Mouse (Mus musculus) intestine, embryonic 15.5 days (tissue): ENCODE results near the gene Cep164. TPM values are rescaled to one million over a fixed set of nuclear protein-coding genes. Genes with fewer than 3 reads are reported as not detected.

ENCODE experiments used
- ATAC-seq: fragments of 200-750 bp; cut with Nextera tagmentation; 2 replicates; pipeline ENCODE4 v1.8.0; 2017; ENCODE audit warnings: moderate TSS enrichment, moderate library complexity
- H3K27ac ChIP-seq: fragments of 300-500 bp; sonication (generic); 2 replicates; pipeline ENCODE4 v1.5.1; 2015; ENCODE audit warnings: mild to moderate bottlenecking, inconsistent platforms
- H3K27me3 ChIP-seq: fragments of 300-500 bp; sonication (generic); replicated peaks from 2 replicates; pipeline ENCODE4 v1.6.1; 2015; ENCODE audit warnings: inconsistent platforms
- H3K36me3 ChIP-seq: fragments of 300-500 bp; sonication (generic); 2 replicates; pipeline ENCODE4 v1.6.1; 2015; ENCODE audit warnings: inconsistent platforms
- H3K4me1 ChIP-seq: fragments of 300-500 bp; sonication (generic); replicated peaks from 2 replicates; pipeline ENCODE4 v1.6.1; 2015; ENCODE audit warnings: inconsistent platforms
- H3K4me2 ChIP-seq: fragments of 300-500 bp; sonication (generic); replicated peaks from 2 replicates; pipeline ENCODE4 v1.6.1; 2015; ENCODE audit warnings: mild to moderate bottlenecking, inconsistent platforms
- H3K4me3 ChIP-seq: fragments of 300-500 bp; sonication (generic); replicated peaks from 2 replicates; pipeline ENCODE4 v1.5.1; 2015; ENCODE audit warnings: inconsistent platforms
- H3K9ac ChIP-seq: fragments of 300-500 bp; sonication (generic); 2 replicates; pipeline ENCODE4 v1.6.1; 2015; ENCODE audit warnings: inconsistent platforms
- H3K9me3 ChIP-seq: fragments of 300-500 bp; sonication (generic); 2 replicates; pipeline ENCODE4 v1.6.1; 2016; ENCODE audit warnings: inconsistent platforms
- WGBS: fragments of 180-500 bp; shearing (Covaris S2); methylation state at CpG from one replicate; pipeline ENCODE4 v1.1.7; 2015; 5-methylcytosine and 5-hydroxymethylcytosine counted together
- polyA plus RNA-seq: library from polyadenylated mRNA; unstranded; fragments of >200 nt; fragmentation: Nextera tagmentation; extraction: Ambion mirVana; gene quantifications from 2 replicates; pipeline ENCODE4 v1.2.1, GENCODE M21; 2015

Cep164 gene
- polyA plus RNA-seq, 1 experiment from 2014 or later: 24.9 TPM

DNA sequence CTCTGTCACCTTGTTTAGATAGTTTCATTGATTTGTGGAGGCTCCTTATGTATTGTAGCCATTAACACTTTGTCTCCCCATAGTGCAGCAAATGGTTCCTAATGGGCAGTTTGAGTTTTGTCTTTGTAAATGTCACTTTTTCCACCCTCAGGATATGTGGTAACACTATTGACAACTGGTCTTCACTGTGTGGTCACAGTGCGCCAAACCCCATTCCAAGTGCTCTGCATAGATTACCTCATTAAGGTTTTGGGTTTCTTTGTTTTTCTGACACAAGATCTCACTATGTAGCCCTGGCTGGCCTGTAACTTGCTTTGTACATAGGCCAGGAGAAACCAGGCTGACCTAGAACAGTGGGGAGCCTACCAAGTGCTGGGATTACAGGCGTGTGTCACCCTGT, 4.4 kb upstream of the Cep164 start:
- Histone ChIP-seq H3K27ac (no peak overlapping the region), H3K9ac (no peak overlapping the region), H3K27me3 (no peaks in the 10 kb centered on the region), H3K36me3 (no peaks in the 10 kb centered on the region), H3K4me2 (no peak overlapping the region), H3K9me3 (no peaks in the 10 kb centered on the region), H3K4me1 (no peaks in the 10 kb centered on the region; the same call in 1 of the 2 replicates), H3K4me3 (no peak overlapping the region)
- WGBS: 82% methylated on average over 2 of the region's 2 CpGs
- no peak for ATAC-seq

DNA sequence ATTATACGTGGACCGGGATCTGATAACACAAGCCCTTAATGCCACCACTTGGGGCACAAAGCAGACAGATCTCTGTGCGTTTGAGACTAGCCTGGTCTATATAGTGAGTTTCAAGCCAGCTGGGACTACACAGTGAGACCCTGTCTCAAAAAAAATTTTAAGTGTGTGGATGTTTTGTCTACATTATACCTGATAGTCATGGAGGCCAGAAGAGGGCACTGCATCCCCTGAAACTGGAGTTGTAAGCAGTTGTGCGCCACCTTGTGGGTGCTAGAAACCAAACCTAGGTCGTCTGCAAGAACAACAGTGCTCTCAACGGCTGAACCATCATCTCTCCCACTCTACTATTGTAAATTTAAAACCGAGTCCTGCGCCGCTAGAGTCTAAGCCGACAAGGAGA, 616 bp upstream of the Cep164 start:
- Histone ChIP-seq H3K9ac (no peak overlapping the region), H3K9me3 (no peaks in the 10 kb centered on the region), H3K27me3 (no peaks in the 10 kb centered on the region), H3K4me3 (peak overlapping the region; percentile 87; the same call in 1 of the 2 replicates), H3K36me3 (no peaks in the 10 kb centered on the region), H3K4me1 (peaks cover 9% of the 10 kb centered on the region), H3K27ac (no peak overlapping the region), H3K4me2 (peak overlapping the region; percentile 81)
- ATAC-seq: peak; percentile 20; the same call in 1 of the 2 replicates
- 36% methylated on average over 10 of the region's 10 CpGs for WGBS

DNA sequence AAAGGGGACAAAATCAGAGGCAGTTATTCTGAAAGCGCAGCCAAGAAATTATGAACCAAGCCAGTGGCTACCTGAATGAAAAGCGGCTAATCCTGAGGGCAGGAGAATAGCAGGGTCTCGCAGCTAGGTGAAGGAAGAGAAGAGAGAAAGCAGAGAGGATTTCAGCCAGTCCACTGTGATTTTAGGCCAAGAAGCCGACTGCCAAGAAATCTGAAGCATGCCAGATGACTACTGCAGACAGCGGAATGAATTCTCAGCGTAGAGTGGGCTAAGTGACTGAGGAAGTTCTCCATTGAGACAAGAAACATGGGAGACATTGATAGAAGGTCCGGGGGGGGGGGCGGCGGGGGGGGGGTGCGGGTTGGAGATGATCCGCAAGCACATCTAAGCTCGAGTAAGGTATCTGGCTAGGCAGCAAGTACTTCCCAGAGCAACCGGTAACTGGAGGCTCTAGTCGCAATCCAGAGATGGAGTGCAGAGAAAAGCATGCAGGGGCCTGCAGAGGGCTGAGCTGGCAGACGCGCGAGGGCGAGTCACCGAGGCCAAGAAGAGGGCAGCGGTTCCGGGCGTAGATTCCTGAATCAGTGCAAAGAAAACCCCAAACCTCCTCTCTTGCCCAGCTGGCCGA, 714 bp downstream of the Cep164 start:
- Histone ChIP-seq H3K36me3 (no peaks in the 10 kb centered on the region), H3K4me1 (peaks cover 9% of the 10 kb centered on the region), H3K4me2 (peak overlapping the region; percentile 81), H3K9ac (peak overlapping the region; percentile 77), H3K9me3 (no peaks in the 10 kb centered on the region), H3K27ac (peak overlapping the region; percentile 72), H3K4me3 (peak overlapping the region; percentile 87), H3K27me3 (no peaks in the 10 kb centered on the region)
- WGBS: 6% methylated on average over 22 of the region's 23 CpGs
- ATAC-seq: peak; percentile 66

DNA sequence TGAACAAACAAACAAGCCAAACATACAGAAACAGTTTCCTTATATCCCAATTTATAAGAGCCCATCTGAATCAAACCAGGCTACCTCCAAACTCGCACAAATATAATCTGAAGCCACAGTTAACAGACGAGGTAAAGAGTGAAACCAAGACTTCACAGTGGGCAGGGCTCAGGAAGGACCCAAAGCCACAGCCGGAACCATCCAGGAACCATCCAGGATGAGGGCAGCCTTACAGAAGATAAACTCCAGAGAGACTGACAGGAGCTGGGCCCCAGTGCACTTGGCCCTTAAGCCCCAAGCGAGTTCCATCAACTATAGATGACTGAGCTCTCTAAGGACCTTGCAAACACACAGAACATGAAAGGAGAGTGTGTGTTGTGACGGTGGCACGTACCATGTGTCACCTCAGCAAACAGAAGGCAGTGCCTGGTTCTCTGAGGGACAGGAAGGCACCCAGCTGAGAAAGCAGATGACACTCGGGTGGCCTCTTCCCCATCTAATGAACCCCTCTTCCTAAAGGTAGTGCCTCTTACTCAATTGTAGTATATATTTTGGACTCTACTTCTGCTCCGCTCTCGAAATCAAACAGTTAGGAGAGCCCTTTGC, 10.0 kb downstream of the Cep164 start:
- Histone ChIP-seq H3K4me2 (no peak overlapping the region), H3K9ac (no peak overlapping the region), H3K4me1 (peaks cover 6% of the 10 kb centered on the region; the same call in 1 of the 2 replicates), H3K27ac (no peak overlapping the region), H3K36me3 (peaks cover 6% of the 10 kb centered on the region; the same call in 1 of the 2 replicates), H3K9me3 (no peaks in the 10 kb centered on the region), H3K4me3 (no peak overlapping the region), H3K27me3 (no peaks in the 10 kb centered on the region)
- WGBS: 83% methylated on average over 9 of the region's 9 CpGs
- ATAC-seq: no peak

DNA sequence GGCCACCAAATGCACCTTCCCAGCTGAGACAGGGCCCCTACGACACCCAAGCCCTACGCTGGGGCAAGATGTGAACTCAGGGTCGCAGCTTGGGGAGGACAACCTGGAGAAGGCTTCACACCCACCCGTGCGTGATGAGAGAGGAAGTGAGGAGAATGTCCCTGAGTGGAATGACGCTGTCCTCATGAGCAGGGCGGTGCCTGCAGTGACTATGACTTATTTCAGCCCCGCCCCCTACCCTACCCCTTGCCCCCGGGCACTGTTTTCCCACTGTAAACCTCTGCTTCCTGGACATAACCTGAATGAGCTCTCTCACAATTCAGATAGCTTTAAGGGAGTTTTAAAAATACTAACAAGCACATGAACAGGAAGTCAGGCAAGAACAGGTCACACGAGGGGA, 13.0 kb downstream of the Cep164 start:
- ATAC-seq: peak; percentile 47
- H3K27ac ChIP-seq: no peak overlapping the region
- WGBS: 65% methylated on average over 10 of the region's 10 CpGs

DNA sequence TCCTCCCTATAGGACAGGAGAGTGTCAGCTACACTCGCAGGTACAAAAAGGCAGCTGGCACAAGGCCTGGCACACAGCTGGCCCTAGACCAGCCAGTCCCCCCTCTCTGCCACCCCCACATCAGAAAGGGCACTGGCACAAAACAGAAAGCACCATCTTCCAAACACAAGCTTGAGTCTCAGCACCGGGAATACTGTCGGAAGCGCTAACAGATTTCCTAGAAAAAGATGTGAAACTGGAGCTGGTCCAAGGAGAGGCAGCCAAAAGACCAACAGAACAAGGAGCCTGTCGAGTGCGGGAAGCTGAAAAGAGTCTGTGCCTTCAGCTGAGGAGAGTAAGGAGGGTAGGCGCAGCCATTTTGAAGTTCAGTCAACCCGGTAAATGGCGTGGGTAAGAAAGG, 13.4 kb downstream of the Cep164 start:
- no peak for ATAC-seq
- no peak overlapping the region for H3K4me2 ChIP-seq
- H3K4me1 ChIP-seq: peaks cover 6% of the 10 kb centered on the region; the same call in 1 of the 2 replicates
- WGBS: 74% methylated on average over 9 of the region's 9 CpGs
- H3K9ac ChIP-seq: no peak overlapping the region
- no peaks in the 10 kb centered on the region for H3K9me3 ChIP-seq
- no peak overlapping the region for H3K27ac ChIP-seq
- H3K27me3 ChIP-seq: no peaks in the 10 kb centered on the region
- H3K36me3 ChIP-seq: peaks cover 2% of the 10 kb centered on the region; the same call in 1 of the 2 replicates
- H3K4me3 ChIP-seq: no peak overlapping the region

More for the DNA sequence above, 13.0 kb downstream of the Cep164 start:
- Histone ChIP-seq H3K27me3 (no peaks in the 10 kb centered on the region), H3K9me3 (no peaks in the 10 kb centered on the region), H3K4me3 (no peak overlapping the region), H3K4me1 (peaks cover 6% of the 10 kb centered on the region; the same call in 1 of the 2 replicates), H3K36me3 (peaks cover 2% of the 10 kb centered on the region; the same call in 1 of the 2 replicates), H3K4me2 (no peak overlapping the region), H3K9ac (no peak overlapping the region)

DNA sequence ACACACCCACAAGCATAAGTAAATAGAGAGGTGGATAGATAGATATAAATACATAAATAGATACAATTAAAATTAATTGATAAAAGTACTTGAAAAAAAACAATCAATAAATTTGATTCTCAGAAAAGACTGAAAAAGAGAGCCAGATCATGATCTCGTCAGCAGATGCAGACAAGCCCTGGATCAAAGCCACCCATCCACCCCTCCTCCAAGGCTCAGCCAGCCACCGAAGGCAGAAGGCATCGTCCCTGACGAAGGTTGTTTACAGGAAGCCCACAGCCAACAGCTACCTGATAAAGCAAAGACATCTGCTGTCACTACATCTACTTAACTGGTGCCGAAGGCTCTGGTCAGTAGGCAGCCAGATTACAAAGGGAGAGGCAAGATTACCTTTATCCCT, 16.5 kb downstream of the Cep164 start:
- Histone ChIP-seq H3K27ac (no peak overlapping the region), H3K9ac (no peak overlapping the region), H3K36me3 (0 out of 2 replicates have a peak, but pooled peaks cover 3% of the 10 kb centered on the region), H3K4me3 (no peak overlapping the region), H3K27me3 (no peaks in the 10 kb centered on the region), H3K4me1 (peaks cover 6% of the 10 kb centered on the region; the same call in 1 of the 2 replicates), H3K9me3 (no peaks in the 10 kb centered on the region), H3K4me2 (no peak overlapping the region)
- no peak for ATAC-seq
- WGBS: 52% methylated on average over 5 of the region's 5 CpGs

DNA sequence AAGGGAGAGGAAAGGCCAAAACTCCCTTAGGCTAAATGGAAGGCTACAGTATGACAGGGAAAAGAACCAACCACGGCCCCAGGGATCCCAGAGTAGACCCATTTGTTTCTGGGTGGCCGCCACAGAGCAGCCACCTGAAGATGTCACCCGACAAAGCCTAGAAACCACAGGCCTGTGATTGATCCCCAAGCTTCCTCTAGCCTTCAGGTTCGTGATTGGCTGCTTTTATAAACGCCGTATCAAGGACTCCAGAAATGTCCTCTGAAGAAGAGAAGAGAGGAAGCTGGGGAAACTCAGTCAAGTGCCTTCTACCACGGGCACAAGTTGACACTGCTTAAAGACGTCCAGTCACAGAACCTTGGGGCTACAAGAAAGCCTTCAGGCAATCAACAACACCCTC, 20.7 kb downstream of the Cep164 start:
- Histone ChIP-seq H3K9ac (no peak overlapping the region), H3K4me1 (no peaks in the 10 kb centered on the region), H3K4me3 (no peak overlapping the region), H3K9me3 (no peaks in the 10 kb centered on the region), H3K27ac (no peak overlapping the region), H3K36me3 (0 out of 2 replicates have a peak, but pooled peaks cover 7% of the 10 kb centered on the region), H3K4me2 (no peak overlapping the region), H3K27me3 (no peaks in the 10 kb centered on the region)
- WGBS: 78% methylated on average over 8 of the region's 8 CpGs
- no peak for ATAC-seq

DNA sequence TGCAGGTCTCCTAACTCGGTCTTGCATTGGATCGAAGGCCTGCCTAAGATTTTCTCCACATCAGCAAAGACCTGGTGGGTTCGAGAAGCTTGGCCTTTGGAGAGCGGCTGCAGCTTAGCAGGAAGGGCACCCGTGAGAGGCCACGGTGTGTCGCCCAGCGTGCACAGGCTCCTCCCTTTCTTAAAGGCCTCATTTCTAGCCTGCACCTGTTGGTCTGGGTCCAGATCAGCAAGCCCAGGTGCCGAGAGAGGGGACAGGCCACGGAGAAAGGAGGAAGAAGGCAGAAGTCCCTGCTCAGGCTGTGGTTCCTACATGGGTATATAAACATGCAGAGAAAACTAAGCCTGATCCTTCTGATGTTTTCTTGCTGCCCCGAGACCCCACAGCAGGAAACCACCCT, 21.2 kb downstream of the Cep164 start:
- peak; percentile 75 for ATAC-seq
- no peak overlapping the region for H3K9ac ChIP-seq
- no peaks in the 10 kb centered on the region for H3K4me1 ChIP-seq
- 0 out of 2 replicates have a peak, but pooled peaks cover 7% of the 10 kb centered on the region for H3K36me3 ChIP-seq
- H3K4me3 ChIP-seq: no peak overlapping the region
- WGBS: 81% methylated on average over 11 of the region's 11 CpGs
- no peaks in the 10 kb centered on the region for H3K27me3 ChIP-seq
- no peak overlapping the region for H3K27ac ChIP-seq
- no peaks in the 10 kb centered on the region for H3K9me3 ChIP-seq
- H3K4me2 ChIP-seq: peak overlapping the region; percentile 19; the same call in 1 of the 2 replicates

DNA sequence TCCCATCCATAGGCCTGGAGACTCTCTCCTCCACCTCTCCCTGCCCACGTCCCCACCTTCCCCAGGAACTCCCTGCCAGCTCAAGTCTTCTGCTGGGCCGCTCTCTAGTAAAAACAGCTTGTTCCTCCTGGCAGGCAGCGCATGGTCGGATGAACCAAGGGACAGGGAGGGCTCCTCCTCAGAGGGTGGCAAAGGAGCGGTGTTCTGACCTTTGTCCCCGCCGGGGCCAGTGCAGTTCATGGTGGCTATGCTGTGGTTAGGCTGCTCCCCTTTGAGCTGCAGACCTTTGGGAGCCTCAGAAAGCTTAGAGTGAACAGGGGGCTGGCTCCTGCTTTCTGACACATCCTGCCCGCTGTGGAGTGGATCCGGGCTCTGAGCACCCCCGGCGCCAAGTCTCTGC, 21.6 kb downstream of the Cep164 start:
- Histone ChIP-seq H3K27ac (no peak overlapping the region), H3K36me3 (0 out of 2 replicates have a peak, but pooled peaks cover 7% of the 10 kb centered on the region), H3K4me2 (peak overlapping the region; percentile 19; the same call in 1 of the 2 replicates), H3K4me1 (no peaks in the 10 kb centered on the region), H3K4me3 (no peak overlapping the region), H3K9me3 (no peaks in the 10 kb centered on the region), H3K27me3 (no peaks in the 10 kb centered on the region), H3K9ac (no peak overlapping the region)
- 85% methylated on average over 11 of the region's 11 CpGs for WGBS
- peak; percentile 86 for ATAC-seq

DNA sequence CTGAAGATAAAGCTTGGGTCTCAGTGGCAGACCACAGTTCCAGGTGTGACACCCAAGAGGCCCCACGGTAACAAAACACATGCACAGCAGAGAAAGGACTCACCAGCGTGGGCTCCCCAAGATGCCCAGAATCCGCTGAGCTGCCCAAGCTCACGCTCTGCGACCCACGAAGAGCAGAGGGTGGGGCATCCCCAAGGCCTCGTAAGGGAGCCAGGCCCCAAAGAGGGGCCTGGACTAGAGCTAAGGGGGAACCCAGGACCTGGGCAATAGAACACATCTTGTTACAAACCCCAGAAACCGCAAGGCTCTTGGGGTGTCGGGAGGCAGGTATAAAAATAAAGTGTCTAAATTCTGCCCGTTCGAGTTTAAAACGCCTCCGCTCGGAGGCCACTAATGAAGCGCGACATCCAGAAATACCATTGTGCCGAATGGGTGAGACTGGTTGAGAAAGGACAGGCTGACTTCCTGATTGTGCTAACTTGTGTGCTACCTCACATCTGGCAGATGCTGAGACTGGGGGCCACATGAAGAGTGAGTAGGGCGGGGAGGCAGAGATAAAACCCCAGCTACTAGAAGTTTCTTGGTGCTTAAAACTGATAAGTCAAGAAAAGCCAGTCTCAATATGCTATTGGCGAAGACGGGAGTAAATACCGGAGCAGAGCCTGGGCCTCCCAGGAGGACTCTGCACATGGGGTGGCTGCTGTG, 25.3 kb downstream of the Cep164 start:
- Histone ChIP-seq H3K4me2 (no peak overlapping the region), H3K27ac (no peak overlapping the region), H3K27me3 (no peaks in the 10 kb centered on the region), H3K4me1 (0 out of 2 replicates have a peak, but pooled peaks cover 6% of the 10 kb centered on the region), H3K9ac (no peak overlapping the region), H3K9me3 (no peaks in the 10 kb centered on the region), H3K36me3 (0 out of 2 replicates have a peak, but pooled peaks cover 7% of the 10 kb centered on the region), H3K4me3 (no peak overlapping the region)
- 90% methylated on average over 21 of the region's 21 CpGs for WGBS
- no peak for ATAC-seq

DNA sequence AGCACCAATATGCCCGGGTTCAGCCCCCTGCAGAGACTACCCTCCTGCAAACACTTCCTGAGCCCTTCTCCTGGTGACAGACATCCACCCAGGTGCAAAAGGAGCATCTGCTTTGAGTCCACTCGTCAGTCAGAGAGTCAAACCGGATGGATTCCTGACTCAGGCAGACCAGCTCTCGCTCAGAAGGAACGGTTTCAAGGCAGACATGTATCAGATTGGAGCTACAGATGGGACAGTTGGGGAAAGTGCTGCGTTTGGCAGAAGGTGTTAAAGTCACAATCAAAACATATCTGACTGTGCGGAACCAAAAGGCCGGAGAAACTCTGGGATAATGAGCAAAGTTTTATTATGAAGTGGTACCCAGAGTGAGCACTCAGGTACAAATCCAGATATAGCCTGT, 29.1 kb downstream of the Cep164 start:
- 0 out of 2 replicates have a peak, but pooled peaks cover 6% of the 10 kb centered on the region for H3K4me1 ChIP-seq
- H3K36me3 ChIP-seq: no peaks in the 10 kb centered on the region
- H3K27ac ChIP-seq: no peak overlapping the region
- no peak overlapping the region for H3K9ac ChIP-seq
- no peak for ATAC-seq
- no peaks in the 10 kb centered on the region for H3K9me3 ChIP-seq
- H3K27me3 ChIP-seq: no peaks in the 10 kb centered on the region
- H3K4me3 ChIP-seq: no peak overlapping the region
- WGBS: 83% methylated on average over 8 of the region's 8 CpGs
- H3K4me2 ChIP-seq: no peak overlapping the region
